Mouse (Mus musculus): ENCODE measurements at regions not wholly inside any gene's neighbourhood (a gene's known extent, or its start where the extent isn't known, plus 50 kb on each side); places are given as distances from the start of the nearest gene placed in this dataset.

DNA sequence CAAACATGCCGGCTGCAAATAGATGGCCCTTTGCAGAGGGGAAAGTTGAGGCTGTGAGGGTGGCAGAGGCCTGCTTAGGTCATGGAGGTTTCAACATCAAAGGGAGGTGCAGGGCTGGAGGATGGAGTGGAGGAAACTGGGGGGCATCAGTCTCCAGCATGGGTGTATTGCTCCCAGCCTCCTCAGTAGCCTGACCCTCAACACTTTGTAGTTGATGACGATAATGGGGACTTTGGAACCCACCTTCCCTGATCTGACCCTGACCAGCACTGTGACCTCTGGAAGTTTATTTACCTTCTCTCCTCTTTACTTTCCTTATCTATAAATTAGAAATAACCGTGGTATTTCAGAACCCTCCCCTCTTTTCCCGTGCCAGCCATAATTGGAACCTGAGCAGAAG, 56.2 kb downstream of the Gm26897 start:
- no peaks in the 10 kb centered on the region for H3K27me3 ChIP-seq (replicated peaks)
- H3K27ac ChIP-seq = no peak overlapping the region
- WGBS = 35% methylated on average over 4 of the region's 4 CpGs
- ATAC-seq (ENCODE audit: insufficient read depth, low FRiP score, low read depth) = no peak
- H3K4me1 ChIP-seq = peaks cover 14% of the 10 kb centered on the region; the same call in 1 of the 2 replicates
- no peaks in the 10 kb centered on the region for H3K36me3 ChIP-seq
- no peak overlapping the region for H3K4me2 ChIP-seq
- H3K4me3 ChIP-seq (replicated peaks) = no peak overlapping the region
- no peak overlapping the region for H3K9ac ChIP-seq
- H3K9me3 ChIP-seq = no peaks in the 10 kb centered on the region

- Histone ChIP-seq H3K27me3 (replicated peaks) (no peaks in the 10 kb centered on the region), H3K27ac (no peak overlapping the region), H3K36me3 (no peaks in the 10 kb centered on the region), H3K9ac (no peak overlapping the region), H3K4me1 (peaks cover 14% of the 10 kb centered on the region; the same call in 1 of the 2 replicates), H3K9me3 (no peaks in the 10 kb centered on the region), H3K4me2 (no peak overlapping the region), H3K4me3 (replicated peaks) (no peak overlapping the region)
- ATAC-seq (ENCODE audit: insufficient read depth, low FRiP score, low read depth) = no peak
- 38% methylated on average over 9 of the region's 9 CpGs for WGBS
Measured at GRCm38 (mm10) chr5:111790527-111790926, 56.8 kb downstream of the Gm26897 start.

- Histone ChIP-seq H3K9ac (no peak overlapping the region), H3K27ac (no peak overlapping the region), H3K9me3 (no peaks in the 10 kb centered on the region), H3K4me2 (no peak overlapping the region), H3K4me3 (replicated peaks) (no peak overlapping the region), H3K36me3 (no peaks in the 10 kb centered on the region), H3K4me1 (peaks cover 14% of the 10 kb centered on the region; the same call in 1 of the 2 replicates), H3K27me3 (replicated peaks) (no peaks in the 10 kb centered on the region)
- WGBS = 66% methylated on average over 5 of the region's 5 CpGs
- ATAC-seq (ENCODE audit: insufficient read depth, low FRiP score, low read depth) = no peak
Measured at GRCm38 (mm10) chr5:111791089-111791561, 57.4 kb downstream of the Gm26897 start.

DNA sequence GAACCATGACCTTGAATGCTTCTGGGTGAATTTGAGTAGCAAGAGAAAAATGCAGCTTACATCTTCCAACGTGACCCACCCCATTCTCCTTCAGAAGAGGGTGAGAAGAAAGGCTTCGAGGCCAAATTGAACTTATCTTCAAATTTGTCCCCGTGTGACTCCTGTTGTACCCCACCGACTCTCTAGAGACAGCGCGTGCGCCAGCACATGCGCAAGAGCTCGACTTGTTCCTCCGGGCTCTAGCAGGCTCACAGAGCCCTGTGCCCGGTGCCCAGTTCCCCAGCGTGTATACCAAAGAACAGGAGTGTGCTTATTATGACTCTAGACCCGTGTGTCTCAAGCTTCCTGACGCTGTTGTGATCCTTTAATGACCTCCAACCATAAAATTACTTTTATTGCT, 59.0 kb downstream of the Gm26897 start:
- no peak overlapping the region for H3K9ac ChIP-seq
- WGBS = 82% methylated on average over 14 of the region's 14 CpGs
- H3K27ac ChIP-seq = no peak overlapping the region
- no peak for ATAC-seq (ENCODE audit: insufficient read depth, low FRiP score, low read depth)
- peaks cover 14% of the 10 kb centered on the region; the same call in 1 of the 2 replicates for H3K4me1 ChIP-seq
- H3K27me3 ChIP-seq (replicated peaks) = no peaks in the 10 kb centered on the region
- H3K4me2 ChIP-seq = no peak overlapping the region
- no peak overlapping the region for H3K4me3 ChIP-seq (replicated peaks)
- H3K36me3 ChIP-seq = no peaks in the 10 kb centered on the region
- no peaks in the 10 kb centered on the region for H3K9me3 ChIP-seq

DNA sequence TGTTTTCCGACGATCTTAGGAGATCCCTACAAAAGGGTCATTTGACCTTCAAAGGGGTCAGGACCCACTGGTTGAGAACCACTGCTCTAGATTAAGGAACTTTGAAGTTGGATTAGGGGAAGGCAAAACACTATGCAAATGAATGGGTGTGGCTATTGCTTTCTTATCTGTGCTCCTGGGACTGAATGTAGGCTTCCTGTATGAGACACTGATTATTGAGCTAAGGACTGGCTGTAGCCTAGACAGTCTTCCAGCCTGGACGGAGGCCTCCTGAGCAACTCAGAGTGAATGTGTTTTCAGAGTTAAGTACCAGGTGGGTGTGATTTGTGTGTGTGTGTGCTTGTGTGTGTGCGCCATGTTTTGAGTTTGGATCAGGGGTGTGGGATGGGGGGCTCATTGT, 59.5 kb downstream of the Gm26897 start:
- no peaks in the 10 kb centered on the region for H3K27me3 ChIP-seq (replicated peaks)
- WGBS = 77% methylated on average over 4 of the region's 4 CpGs
- H3K36me3 ChIP-seq = no peaks in the 10 kb centered on the region
- no peak for ATAC-seq (ENCODE audit: insufficient read depth, low FRiP score, low read depth)
- H3K9me3 ChIP-seq = no peaks in the 10 kb centered on the region
- H3K4me1 ChIP-seq = peaks cover 14% of the 10 kb centered on the region; the same call in 1 of the 2 replicates
- no peak overlapping the region for H3K4me3 ChIP-seq (replicated peaks)
- no peak overlapping the region for H3K4me2 ChIP-seq
- H3K9ac ChIP-seq = no peak overlapping the region
- no peak overlapping the region for H3K27ac ChIP-seq

GRCm38 (mm10) chr5:111796889-111797288, 63.2 kb downstream of the Gm26897 start:
- WGBS = 69% methylated on average over 5 of the region's 5 CpGs
- no peaks in the 10 kb centered on the region for H3K27me3 ChIP-seq (replicated peaks)
- no peak overlapping the region for H3K4me2 ChIP-seq
- H3K4me1 ChIP-seq = peaks cover 20% of the 10 kb centered on the region; the same call in 1 of the 2 replicates
- no peaks in the 10 kb centered on the region for H3K36me3 ChIP-seq
- H3K9me3 ChIP-seq = no peaks in the 10 kb centered on the region
- no peak overlapping the region for H3K27ac ChIP-seq
- no peak overlapping the region for H3K4me3 ChIP-seq (replicated peaks)
- H3K9ac ChIP-seq = no peak overlapping the region
- ATAC-seq (ENCODE audit: insufficient read depth, low FRiP score, low read depth) = no peak

GRCm38 (mm10) chr5:111799700-111800311, 66.1 kb downstream of the Gm26897 start:
- no peak overlapping the region for H3K9ac ChIP-seq
- peak; percentile 67 for ATAC-seq (ENCODE audit: insufficient read depth, low FRiP score, low read depth)
- no peaks in the 10 kb centered on the region for H3K9me3 ChIP-seq
- H3K4me3 ChIP-seq (replicated peaks) = no peak overlapping the region
- no peaks in the 10 kb centered on the region for H3K36me3 ChIP-seq
- H3K4me2 ChIP-seq = no peak overlapping the region
- no peaks in the 10 kb centered on the region for H3K27me3 ChIP-seq (replicated peaks)
- WGBS = 22% methylated on average over 15 of the region's 15 CpGs
- H3K4me1 ChIP-seq = peaks cover 20% of the 10 kb centered on the region; the same call in 1 of the 2 replicates
- peak overlapping the region; percentile 80 for H3K27ac ChIP-seq

GRCm38 (mm10) chr5:111800511-111800910, 66.8 kb downstream of the Gm26897 start:
- H3K36me3 ChIP-seq = no peaks in the 10 kb centered on the region
- H3K4me3 ChIP-seq (replicated peaks) = no peak overlapping the region
- H3K4me1 ChIP-seq = peaks cover 25% of the 10 kb centered on the region; the same call in 1 of the 2 replicates
- ATAC-seq (ENCODE audit: insufficient read depth, low FRiP score, low read depth) = no peak
- no peak overlapping the region for H3K4me2 ChIP-seq
- no peaks in the 10 kb centered on the region for H3K27me3 ChIP-seq (replicated peaks)
- no peak overlapping the region for H3K9ac ChIP-seq
- H3K27ac ChIP-seq = peak overlapping the region; percentile 80; the same call in 1 of the 2 replicates
- H3K9me3 ChIP-seq = no peaks in the 10 kb centered on the region
- 75% methylated on average over 11 of the region's 11 CpGs for whole genome bisulfite sequencing

DNA sequence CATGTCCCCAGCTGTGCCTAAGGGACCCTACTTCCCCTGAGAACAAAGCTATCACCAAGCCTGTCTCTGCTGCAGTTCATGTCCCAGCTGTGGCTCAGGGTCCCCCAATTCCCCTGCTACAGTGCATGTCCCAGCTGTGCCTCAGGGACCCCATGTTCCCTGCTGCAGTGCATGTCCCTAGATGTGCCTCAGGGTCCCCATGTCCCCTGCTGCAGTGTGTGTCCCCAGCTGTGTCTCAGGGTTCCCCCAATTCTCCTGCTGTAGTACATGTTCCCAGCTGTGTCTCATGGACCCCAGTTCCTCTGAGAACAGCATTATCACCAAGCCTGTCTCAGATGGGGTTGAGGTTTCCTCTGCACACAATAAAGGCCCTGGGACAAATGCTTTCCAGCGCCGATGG, 67.3 kb downstream of the Gm26897 start:
- H3K27ac ChIP-seq = no peak overlapping the region
- H3K4me2 ChIP-seq = no peak overlapping the region
- ATAC-seq (ENCODE audit: insufficient read depth, low FRiP score, low read depth) = no peak
- H3K9me3 ChIP-seq = no peaks in the 10 kb centered on the region
- H3K9ac ChIP-seq = no peak overlapping the region
- no peaks in the 10 kb centered on the region for H3K36me3 ChIP-seq
- 55% methylated on average over 2 of the region's 2 CpGs for WGBS
- no peaks in the 10 kb centered on the region for H3K27me3 ChIP-seq (replicated peaks)
- H3K4me3 ChIP-seq (replicated peaks) = no peak overlapping the region
- H3K4me1 ChIP-seq = peaks cover 27% of the 10 kb centered on the region; the same call in 1 of the 2 replicates

GRCm38 (mm10) chr5:111804542-111804941, 70.8 kb downstream of the Gm26897 start:
- no peak for ATAC-seq (ENCODE audit: insufficient read depth, low FRiP score, low read depth)
- Histone ChIP-seq H3K4me2 (no peak overlapping the region), H3K9me3 (no peaks in the 10 kb centered on the region), H3K27ac (peak overlapping the region; percentile 37), H3K9ac (no peak overlapping the region), H3K4me1 (peaks cover 20% of the 10 kb centered on the region; the same call in 1 of the 2 replicates), H3K27me3 (replicated peaks) (no peaks in the 10 kb centered on the region), H3K4me3 (replicated peaks) (no peak overlapping the region), H3K36me3 (no peaks in the 10 kb centered on the region)
- 42% methylated on average over 6 of the region's 6 CpGs for WGBS

GRCm38 (mm10) chr5:111805150-111805549, 71.4 kb downstream of the Gm26897 start:
- peak overlapping the region; percentile 37 for H3K27ac ChIP-seq
- no peak overlapping the region for H3K4me3 ChIP-seq (replicated peaks)
- 48% methylated on average over 7 of the region's 7 CpGs for WGBS
- no peak for ATAC-seq (ENCODE audit: insufficient read depth, low FRiP score, low read depth)
- H3K9ac ChIP-seq = no peak overlapping the region
- H3K4me1 ChIP-seq = peaks cover 14% of the 10 kb centered on the region; the same call in 1 of the 2 replicates
- H3K9me3 ChIP-seq = no peaks in the 10 kb centered on the region
- no peaks in the 10 kb centered on the region for H3K27me3 ChIP-seq (replicated peaks)
- H3K36me3 ChIP-seq = no peaks in the 10 kb centered on the region
- no peak overlapping the region for H3K4me2 ChIP-seq

- Histone ChIP-seq H3K9me3 (no peaks in the 10 kb centered on the region), H3K4me1 (0 out of 2 replicates have a peak, but pooled peaks cover 8% of the 10 kb centered on the region), H3K36me3 (no peaks in the 10 kb centered on the region), H3K27ac (peak overlapping the region; percentile 40; the same call in 1 of the 2 replicates), H3K9ac (no peak overlapping the region), H3K4me2 (no peak overlapping the region), H3K4me3 (replicated peaks) (no peak overlapping the region), H3K27me3 (replicated peaks) (no peaks in the 10 kb centered on the region)
- WGBS = 10% methylated on average over 17 of the region's 17 CpGs
- no peak for ATAC-seq (ENCODE audit: insufficient read depth, low FRiP score, low read depth)
Measured at GRCm38 (mm10) chr5:111805761-111806191, 72.1 kb downstream of the Gm26897 start.
